Mouse (Mus musculus): ENCODE measurements around the gene 4430402I18Rik.

DNA sequence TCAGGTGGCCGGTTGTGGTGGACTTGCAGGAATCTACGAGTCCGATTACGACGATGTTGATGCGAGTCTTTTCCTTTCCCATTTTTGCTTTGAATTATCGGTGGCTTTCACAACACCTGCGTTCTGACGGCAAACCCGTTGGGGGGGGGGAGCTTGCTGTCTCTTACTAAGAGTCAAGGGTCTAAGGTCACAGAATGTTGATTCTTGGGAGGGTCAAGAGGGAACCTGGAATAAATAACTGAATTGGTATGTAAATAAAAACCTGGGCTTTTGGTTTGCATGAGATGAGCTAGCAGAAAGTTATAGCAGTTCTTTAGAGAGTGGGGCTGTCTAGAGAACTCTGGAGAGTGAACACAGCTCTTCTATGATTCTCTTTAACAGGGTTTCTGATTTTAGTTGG, 104.0 kb downstream of the 4430402I18Rik start:
- TF ChIP-seq CTCF (IDR thresholded peaks at IDR 0.05; ENCODE audit: borderline replicate concordance, control insufficient read depth, extremely low read depth, insufficient read depth, low read length, poor library complexity) (no peak), POLR2A (IDR thresholded peaks at IDR 0.05; ENCODE audit: control insufficient read depth, extremely low read depth, insufficient read depth, low read length, poor library complexity) (no peak)

All from thymus, adult 2 months (tissue).